Mouse (Mus musculus): ENCODE measurements at regions not wholly inside any gene's neighbourhood (a gene's known extent, or its start where the extent isn't known, plus 50 kb on each side); places are given as distances from the start of the nearest gene placed in this dataset.

DNA sequence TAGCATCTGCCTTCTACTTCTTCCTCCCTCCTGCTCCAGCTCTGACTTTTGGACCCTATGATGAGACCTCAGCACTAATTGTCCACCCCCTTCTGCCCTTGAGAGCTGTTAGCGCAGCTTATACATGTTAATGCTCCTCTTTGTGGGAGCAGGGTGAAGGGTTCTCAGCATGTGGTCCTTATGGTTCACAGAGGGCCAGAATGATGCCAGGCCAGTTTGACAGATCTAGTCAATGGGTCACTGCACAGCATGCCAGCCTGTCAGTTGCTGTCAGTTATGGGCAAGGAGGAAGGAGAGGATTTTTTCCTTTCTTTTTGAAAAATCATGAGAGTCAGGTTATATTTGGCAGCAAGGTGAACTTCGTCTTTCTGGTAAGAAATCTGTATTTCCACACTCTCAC lies 68.4 kb downstream of the 4931417E11Rik start:
- no peak for DNase-seq

DNA sequence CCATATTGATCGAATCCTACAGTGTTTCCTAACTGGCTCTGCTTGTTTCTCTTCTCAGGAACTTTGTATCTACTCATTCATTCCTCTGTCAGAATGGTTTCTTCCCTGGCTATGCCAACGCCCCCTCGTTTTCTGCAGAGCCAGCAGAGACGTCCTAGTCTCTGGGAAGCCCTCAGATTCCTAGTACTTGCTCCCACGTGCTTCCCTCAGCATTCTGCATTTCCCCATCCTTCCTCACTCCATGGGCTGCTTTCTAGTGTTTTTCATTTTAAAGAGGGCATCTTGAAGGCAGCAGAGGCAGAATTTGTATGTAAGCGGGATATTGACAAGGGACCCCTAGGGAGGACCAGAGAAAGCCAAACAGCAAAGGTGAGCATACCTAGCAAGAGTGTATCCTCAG lies 80.2 kb downstream of the 4931417E11Rik start:
- no peak for DNase-seq

DNA sequence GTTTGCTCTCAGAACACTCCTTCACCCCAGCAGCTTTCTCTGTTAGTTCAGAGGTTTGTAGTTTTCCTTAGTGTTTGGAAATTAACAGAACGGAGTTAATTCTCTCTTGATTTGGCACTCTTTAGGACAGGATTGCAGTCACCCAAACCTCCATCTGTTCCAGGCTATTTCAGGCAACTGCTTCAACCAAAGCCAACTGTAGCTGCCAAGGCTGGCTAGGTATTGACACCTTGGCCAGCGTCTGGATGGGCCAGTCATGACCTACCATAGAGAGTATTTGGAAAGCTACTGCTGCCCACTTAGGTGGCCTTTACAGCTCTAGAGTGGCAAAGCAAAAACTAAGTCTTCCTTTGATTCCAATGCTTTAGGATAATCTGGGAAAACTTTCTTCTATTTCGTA lies 83.2 kb downstream of the 4931417E11Rik start:
- no peak for DNase-seq

DNA sequence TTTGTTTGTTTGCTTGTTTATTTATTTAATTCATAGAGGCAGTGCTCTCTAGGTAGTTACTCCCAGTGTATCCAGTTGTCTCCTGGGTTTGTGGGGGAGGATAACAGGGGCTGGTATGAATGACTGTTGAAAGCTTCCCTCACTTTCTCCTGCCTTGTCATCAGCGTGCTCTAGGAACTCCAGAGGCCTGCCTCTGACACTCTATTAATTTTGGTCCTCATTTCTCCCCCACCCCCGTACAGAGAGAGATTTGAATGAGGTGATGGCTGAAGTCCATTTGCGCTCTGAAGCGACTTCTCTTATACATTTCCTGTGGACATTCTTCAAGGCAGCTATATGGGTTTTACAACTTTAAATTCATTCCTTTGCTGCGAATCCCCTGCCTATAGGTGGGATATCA lies 89.6 kb downstream of the 4931417E11Rik start:
- no peak for DNase-seq

DNA sequence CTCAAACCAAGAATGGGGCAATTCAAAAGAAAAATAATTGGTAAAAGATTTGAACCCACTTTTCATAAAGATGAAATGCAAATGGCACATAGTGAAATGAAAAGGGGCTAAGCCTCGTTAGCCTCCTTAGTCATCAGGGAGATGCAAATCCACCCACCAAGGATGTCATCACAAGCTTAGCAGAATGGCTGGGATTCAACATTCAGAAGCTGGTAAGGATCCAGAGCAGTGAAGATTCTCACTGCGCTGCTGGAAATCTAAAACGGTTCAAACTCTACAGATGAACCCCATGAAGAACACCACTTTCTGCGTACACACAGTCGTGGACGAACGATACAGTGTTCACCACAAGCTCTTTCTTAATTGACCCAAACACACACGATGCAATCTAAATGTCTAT lies 91.6 kb downstream of the 4931417E11Rik start:
- no peak for DNase-seq

DNA sequence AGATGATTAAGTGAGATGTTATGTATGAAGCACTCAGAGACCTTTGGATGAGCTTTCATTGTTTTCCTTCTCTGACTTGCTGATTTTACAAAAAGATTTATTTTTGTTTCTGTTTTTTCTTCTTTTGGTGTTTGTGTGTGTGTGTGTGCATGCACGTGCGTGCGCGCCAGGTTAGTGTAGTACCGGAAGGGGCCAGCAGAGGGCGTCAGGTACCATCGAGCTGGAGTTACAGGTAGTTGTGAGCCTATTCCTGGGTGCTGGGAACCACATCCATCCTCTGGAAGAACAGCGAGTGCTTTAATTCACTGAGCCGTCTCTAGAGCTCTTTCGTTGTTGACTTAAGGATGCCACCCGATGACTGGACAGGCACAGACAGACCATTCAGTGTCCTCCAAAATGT lies 93.2 kb downstream of the 4931417E11Rik start:
- no peak for DNase-seq

DNA sequence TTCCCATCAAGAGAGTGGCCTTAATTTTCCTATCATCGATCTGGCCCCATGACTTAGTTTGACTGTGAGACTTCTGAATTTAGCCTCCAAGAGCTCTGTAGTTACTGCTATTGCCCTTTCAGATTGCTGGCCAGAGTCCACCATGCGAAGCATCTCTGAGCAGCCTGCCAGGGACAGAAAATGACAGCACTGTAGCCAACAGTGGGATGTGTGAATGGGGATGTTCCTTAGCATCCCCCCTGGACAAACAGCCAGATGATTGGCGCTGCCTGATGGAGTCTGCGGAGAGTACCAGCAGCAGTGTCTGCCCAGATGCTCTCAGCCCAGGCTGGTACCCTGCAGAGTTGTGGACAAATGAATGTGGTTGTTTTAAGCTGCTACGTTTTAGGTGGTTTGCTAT lies 96.6 kb downstream of the 4931417E11Rik start:
- DNase-seq, result no peak

DNA sequence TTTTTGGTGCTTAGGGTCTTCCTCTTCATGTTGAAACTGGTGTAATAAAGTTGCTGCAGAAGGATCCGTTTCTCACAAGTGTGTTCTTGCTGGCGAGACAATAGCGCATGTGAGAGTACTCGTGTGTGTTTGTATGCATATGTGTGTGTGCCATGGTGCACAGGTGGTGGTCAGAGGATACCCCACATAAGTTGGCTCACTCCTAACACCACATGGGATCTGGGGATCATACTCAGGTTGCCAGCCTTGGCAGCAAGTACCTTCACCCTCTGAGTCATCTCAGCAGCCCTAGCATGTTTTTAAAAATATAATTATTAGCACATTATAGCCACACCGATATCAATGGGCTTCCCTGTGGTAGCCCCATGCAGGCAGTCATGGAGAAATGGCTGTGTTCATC lies 97.6 kb downstream of the 4931417E11Rik start:
- DNase-seq, result no peak

DNA sequence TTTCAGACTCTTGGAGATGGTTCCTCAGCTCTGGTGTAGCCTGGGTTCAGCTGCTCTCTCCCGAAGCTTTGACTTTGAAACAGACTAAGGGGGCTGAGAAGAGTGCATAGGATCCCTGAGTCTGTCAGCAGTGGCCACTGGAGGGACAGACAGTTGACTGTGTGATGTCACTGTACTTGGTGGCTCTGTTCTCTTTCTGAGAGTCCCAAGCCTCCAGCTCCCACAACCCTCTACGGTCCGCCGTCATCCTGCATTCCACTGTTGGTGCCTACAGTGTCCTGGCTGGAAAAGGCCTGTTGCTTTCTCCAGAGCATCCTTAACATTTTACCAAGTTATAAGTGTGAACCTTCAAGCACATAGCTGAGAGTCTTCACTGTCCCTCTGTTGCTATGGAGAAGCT lies 98.6 kb downstream of the 4931417E11Rik start:
- no peak for DNase-seq

DNA sequence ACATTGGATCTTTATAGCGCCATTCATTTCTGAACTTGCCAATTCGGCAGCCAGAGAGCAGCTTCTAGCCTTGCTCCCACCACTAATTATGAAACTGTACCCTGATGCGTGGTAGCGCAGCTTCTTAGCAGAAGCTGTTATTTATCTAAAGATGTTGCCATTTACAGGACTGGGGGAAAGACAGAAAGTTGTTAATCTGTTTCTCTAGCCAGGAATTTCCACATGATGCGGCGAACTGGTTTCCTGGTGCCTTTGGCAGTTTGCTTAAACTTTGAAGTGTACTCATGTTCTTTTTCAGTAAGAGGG lies 100.7 kb downstream of the 4931417E11Rik start:
- DNase-seq, result no peak

DNA sequence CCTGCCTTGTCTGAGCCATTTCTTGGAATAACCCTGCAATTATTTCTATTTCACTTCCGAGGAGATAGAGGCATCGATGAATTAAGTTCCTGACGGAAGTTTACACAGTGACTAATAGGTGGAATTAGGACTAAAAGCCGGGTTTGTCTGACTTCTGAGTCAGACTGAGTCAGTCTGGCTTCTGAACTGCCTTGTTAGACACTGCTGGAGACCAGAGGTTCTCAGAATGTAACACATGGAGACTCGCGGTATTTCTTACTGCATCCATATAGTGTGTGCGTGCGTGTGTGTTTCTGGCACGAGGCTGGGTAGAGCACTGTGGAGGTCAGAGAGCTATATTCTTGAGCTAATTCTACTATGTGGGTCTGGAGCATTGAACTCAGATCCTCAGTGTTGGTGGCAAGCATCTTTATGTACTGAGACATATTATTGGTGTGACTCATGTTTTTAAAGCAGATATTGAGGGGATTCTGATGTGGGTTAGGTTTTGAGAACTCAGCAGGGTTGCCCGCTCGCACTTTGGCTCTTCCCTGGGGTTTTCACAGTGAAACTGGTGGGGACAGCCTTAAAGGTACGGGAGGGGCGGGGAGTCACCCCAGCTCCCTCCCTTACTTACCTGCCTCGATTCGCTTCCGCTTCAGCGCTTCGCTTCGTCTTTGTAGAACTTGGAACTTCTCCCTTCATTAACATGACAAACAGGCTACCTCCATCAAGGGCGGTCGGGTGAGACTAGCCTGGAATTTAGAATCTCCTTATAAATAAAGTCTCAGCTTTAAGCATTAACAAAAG lies 101.2 kb downstream of the 4931417E11Rik start:
- peak; percentile 10 for DNase-seq

DNA sequence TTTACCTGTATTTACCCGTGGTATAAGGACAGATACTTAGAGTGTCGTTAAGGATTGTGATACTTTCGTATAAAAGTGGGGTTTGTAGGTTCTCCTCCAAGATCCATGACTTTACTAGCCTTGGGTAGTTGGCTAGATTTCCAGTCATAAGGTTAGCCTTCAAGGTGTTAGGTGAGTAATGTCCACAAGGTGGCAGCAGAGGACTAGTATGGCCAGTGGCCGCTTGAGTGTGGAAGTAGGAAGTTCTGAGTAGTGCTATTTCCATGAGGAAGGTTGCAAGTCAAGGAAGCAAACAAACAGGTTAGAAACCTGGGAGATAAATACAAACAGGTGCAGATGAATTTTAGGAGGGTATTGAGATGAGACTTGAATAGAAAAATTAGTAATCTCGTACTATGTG lies 101.9 kb downstream of the 4931417E11Rik start:
- DNase-seq, result peak; percentile 66

DNA sequence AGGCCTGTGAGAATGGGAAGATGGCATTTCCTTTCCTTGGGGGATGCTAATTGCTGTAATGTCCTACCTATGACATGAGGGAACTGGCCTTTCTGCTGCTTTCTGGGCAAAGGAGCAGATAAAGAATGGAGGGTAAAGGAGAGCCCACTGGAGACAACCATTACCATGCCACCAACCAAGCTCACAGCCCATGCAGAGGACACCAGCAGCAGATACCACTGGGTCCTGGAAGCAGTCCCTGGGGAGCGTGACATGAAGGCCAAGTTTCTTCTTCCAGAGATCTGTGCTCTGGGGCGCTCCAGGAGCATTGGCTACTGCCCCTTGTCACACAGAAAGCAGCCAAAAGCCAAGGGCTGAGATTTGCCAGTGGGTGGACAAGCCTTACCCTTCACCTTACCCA lies 102.8 kb downstream of the 4931417E11Rik start:
- no peak for DNase-seq

DNA sequence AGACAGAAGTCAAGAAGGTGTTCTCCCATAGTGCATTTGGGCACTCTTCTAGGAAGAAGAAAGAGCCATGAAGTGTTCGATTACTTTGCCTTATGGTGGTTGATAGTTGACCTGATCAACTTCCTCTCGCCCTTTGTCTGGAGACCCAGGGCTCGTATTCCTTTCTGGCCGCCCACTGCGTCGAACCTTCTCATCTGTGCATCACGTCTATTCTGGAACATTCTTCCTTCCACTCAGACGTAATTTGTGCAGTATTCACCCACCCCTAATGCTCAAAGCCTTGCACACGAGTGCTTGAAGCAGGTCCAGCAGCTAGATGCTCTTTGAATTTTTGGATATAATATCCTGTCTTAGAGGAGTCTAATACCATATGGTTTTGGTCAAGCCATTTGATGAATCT lies 104.2 kb downstream of the 4931417E11Rik start:
- no peak for DNase-seq

DNA sequence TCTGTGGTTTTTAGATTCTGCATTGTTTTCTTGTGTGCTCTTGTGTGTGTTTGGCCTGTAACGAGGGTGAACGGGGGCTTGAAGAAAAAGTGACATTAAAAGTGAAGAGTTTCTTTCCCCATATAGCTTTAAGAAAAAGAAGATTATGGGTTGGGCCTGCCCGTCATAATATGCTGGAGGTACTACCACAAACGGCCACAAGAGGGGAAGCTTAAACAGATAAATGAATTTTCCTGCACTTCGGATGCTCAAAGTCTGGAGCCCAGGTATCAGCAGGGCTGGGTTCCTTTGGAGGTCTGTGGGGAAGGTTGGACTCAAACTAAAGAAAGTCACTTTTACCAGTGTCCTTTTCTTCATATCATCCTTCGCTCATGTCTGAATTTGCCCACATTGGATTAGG lies 86.8 kb downstream of the Suclg1 start:
- DNase-seq, result no peak

DNA sequence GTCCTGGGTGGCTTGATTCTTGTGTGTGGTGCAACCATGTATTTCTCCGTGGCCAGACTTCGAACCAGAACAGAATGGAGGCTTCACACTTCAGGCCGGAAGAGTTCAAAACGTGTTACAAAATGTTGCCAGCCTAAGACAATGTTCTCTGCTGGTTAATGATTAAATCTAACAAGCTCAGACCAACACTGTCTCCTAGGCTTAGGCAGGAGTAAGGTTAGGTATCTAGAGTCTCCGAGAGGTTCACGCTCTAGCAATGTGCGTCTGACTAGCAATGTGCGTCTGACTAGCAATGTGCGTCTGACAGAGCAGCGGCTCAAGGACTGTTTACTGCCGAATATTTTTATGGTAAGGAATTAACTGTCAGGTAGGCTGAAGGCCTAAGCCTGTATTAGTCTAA lies 81.5 kb downstream of the Suclg1 start:
- DNase-seq, result peak; percentile 3

Measured in kidney, adult 11 months (tissue).